8 mouse cellular contexts compared by ENCODE assay signal in the genomic region with DNA sequence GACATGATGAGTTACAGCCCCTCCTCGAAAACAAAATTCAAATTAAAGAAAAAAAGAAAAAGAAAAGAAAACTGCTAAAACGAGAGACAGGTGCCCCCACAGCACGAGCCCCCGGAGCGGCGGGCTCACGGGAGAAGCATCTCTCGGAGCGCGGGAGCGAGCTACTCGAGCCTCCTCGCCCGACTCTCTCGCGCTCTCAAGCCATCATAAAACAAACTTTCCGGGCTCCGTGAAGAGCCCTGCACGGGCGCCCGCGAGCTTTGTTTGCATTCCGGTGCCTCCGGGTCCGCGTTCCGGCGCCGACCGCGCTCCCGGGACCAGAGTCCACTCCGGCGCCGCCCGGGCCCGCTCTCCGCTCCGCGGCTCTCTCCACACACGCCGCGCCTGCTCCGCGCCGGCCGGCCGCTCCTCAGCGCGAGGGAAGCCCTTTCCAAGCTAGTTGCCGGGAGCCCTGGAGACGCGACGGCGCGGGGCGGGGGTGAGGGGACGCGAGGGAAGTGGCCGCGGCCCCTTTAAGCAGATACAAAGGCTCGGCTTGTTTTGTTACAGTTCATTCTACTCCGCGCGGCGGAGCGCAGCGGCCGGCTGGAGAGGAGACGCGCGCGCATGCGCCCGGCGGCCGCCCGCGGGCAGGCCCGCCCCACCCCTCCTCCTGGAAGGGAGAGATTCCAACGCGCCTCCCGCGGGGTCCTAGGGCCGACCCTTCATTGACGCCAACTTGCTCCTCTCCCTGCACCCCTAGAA. TPM values are rescaled to one million over a fixed set of nuclear protein-coding genes. Genes with fewer than 3 reads are reported as not detected.
A peak's percentile ranks its signal among the peaks of the same experiment; 100 is the strongest.
DNase-seq lines count a peak whose midpoint lies in the region; ATAC-seq and TF ChIP-seq lines count a peak whose summit lies in the region.

A gene (minus strand): TSS at position 600 of the 744 bp plus-strand sequence.

- ATAC-seq in forebrain, embryonic 14.5 days = peak; percentile 97
- ATAC-seq in liver, embryonic 13.5 days (ENCODE audit: low read depth) = peak; percentile 88
- ATAC-seq in neural tube, embryonic 12.5 days (ENCODE audit: low FRiP score, low read depth) = peak; percentile 96
- peak; percentile 94 for ATAC-seq in stomach, postnatal 0 days (ENCODE audit: low FRiP score, low TSS enrichment)

- under 1% methylated on average over 86 of the region's 86 CpGs for WGBS in forebrain, embryonic 14.5 days
- WGBS in liver, embryonic 13.5 days (ENCODE audit: insufficient replicate concordance) = under 1% methylated on average over 86 of the region's 86 CpGs
- WGBS in neural tube, embryonic 12.5 days = under 1% methylated on average over 85 of the region's 86 CpGs
- under 1% methylated on average over 75 of the region's 86 CpGs for WGBS in stomach, postnatal 0 days

- H3K36me3 ChIP-seq in E14TG2a.4 (ENCODE audit: insufficient read depth, low read length) = no peaks in the 10 kb centered on the region
- no peaks in the 10 kb centered on the region for H3K36me3 ChIP-seq in forebrain, embryonic 14.5 days (ENCODE audit: control insufficient read depth, insufficient read depth, low read length)
- H3K36me3 ChIP-seq in liver, embryonic 13.5 days = no peaks in the 10 kb centered on the region
- H3K36me3 ChIP-seq in neural tube, embryonic 12.5 days = no peaks in the 10 kb centered on the region
- H3K36me3 ChIP-seq in stomach, postnatal 0 days (ENCODE audit: control insufficient read depth, insufficient read depth, low read length) = no peaks in the 10 kb centered on the region

- H3K4me2 ChIP-seq in forebrain, embryonic 14.5 days (ENCODE audit: low read length) = peak within 1 kb of the TSS; percentile 96
- H3K4me2 ChIP-seq in liver, embryonic 13.5 days = peak within 1 kb of the TSS; percentile 84
- peak within 1 kb of the TSS; percentile 96 for H3K4me2 ChIP-seq in neural tube, embryonic 12.5 days (replicated peaks)
- peak within 1 kb of the TSS; percentile 91 for H3K4me2 ChIP-seq in stomach, postnatal 0 days (replicated peaks; ENCODE audit: low read depth)

- peak within 1 kb of the TSS; percentile 95 for H3K4me3 ChIP-seq in E14TG2a.4 (replicated peaks; ENCODE audit: low read length)
- peak within 1 kb of the TSS; percentile 74 for H3K4me3 ChIP-seq in forebrain, embryonic 14.5 days (ENCODE audit: low read depth, low read length)
- peak within 1 kb of the TSS; percentile 69 for H3K4me3 ChIP-seq in liver, embryonic 13.5 days (replicated peaks)
- peak within 1 kb of the TSS; percentile 71 for H3K4me3 ChIP-seq in neural tube, embryonic 12.5 days
- peak within 1 kb of the TSS; percentile 84 for H3K4me3 ChIP-seq in stomach, postnatal 0 days (ENCODE audit: low read depth, low read length)

- peaks cover 24% of the 10 kb centered on the region for H3K27me3 ChIP-seq in E14TG2a.4 (ENCODE audit: insufficient read depth, low read length)
- no peaks in the 10 kb centered on the region for H3K27me3 ChIP-seq in forebrain, embryonic 14.5 days (replicated peaks; ENCODE audit: control insufficient read depth, insufficient read depth, low read length)
- peaks cover 62% of the 10 kb centered on the region for H3K27me3 ChIP-seq in liver, embryonic 13.5 days
- H3K27me3 ChIP-seq in neural tube, embryonic 12.5 days (replicated peaks) = no peaks in the 10 kb centered on the region
- H3K27me3 ChIP-seq in stomach, postnatal 0 days (ENCODE audit: control insufficient read depth, insufficient read depth, low read length) = no peaks in the 10 kb centered on the region

- peak; percentile 56 for DNase-seq in c-Kit-positive CD71-positive TER-119-positive erythroid progenitor cells, embryonic 14.5 days (ENCODE audit: low spot score)
- DNase-seq in forebrain, embryonic 14.5 days (ENCODE audit: low spot score) = peak; percentile 98
- DNase-seq in heart, postnatal 10 days = peak; percentile 95 to 96
- peak; percentile 95 to 96 for DNase-seq in kidney, postnatal 36 days
- DNase-seq in liver, embryonic 13.5 days = peak; percentile 79
- DNase-seq in stomach, postnatal 0 days (ENCODE audit: low spot score) = peak; percentile 95

- peak within 1 kb of the TSS; percentile 79 for H3K9ac ChIP-seq in forebrain, embryonic 14.5 days (ENCODE audit: low read length)
- peak within 1 kb of the TSS; percentile 69 for H3K9ac ChIP-seq in liver, embryonic 13.5 days
- peak within 1 kb of the TSS; percentile 76 for H3K9ac ChIP-seq in neural tube, embryonic 12.5 days
- peak within 1 kb of the TSS; percentile 84 for H3K9ac ChIP-seq in stomach, postnatal 0 days (ENCODE audit: low read length)

- peaks cover 30% of the 10 kb centered on the region for H3K4me1 ChIP-seq in E14TG2a.4 (replicated peaks; ENCODE audit: low read depth, low read length)
- peaks cover 16% of the 10 kb centered on the region for H3K4me1 ChIP-seq in forebrain, embryonic 14.5 days (ENCODE audit: control insufficient read depth, insufficient read depth, low read length)
- H3K4me1 ChIP-seq in liver, embryonic 13.5 days (replicated peaks) = peaks cover 19% of the 10 kb centered on the region
- peaks cover 22% of the 10 kb centered on the region for H3K4me1 ChIP-seq in neural tube, embryonic 12.5 days
- H3K4me1 ChIP-seq in stomach, postnatal 0 days (replicated peaks; ENCODE audit: control insufficient read depth, insufficient read depth) = peaks cover 2% of the 10 kb centered on the region; the same call in 1 of the 2 replicates

- intact Hi-C loops in heart, postnatal 10 days (cut with DNase I) = loop anchor here (2.0 to 5.0 kb wide), 4 partner anchors 56 to 203 kb away; no protein-coding TSS in a partner anchor

- peak within 1 kb of the TSS; percentile 93 for H3K27ac ChIP-seq in forebrain, embryonic 14.5 days (ENCODE audit: low read depth, low read length)
- H3K27ac ChIP-seq in liver, embryonic 13.5 days = peak within 1 kb of the TSS; percentile 84
- H3K27ac ChIP-seq in neural tube, embryonic 12.5 days = peak within 1 kb of the TSS; percentile 57; the same call in 1 of the 2 replicates
- peak within 1 kb of the TSS; percentile 96 for H3K27ac ChIP-seq in stomach, postnatal 0 days (replicated peaks)

- no peaks in the 10 kb centered on the region for H3K9me3 ChIP-seq in E14TG2a.4 (ENCODE audit: low read length)
- no peaks in the 10 kb centered on the region for H3K9me3 ChIP-seq in forebrain, embryonic 14.5 days (replicated peaks; ENCODE audit: control insufficient read depth, low read length)
- no peaks in the 10 kb centered on the region for H3K9me3 ChIP-seq in liver, embryonic 13.5 days (replicated peaks)
- no peaks in the 10 kb centered on the region for H3K9me3 ChIP-seq in neural tube, embryonic 12.5 days
- no peaks in the 10 kb centered on the region for H3K9me3 ChIP-seq in stomach, postnatal 0 days (ENCODE audit: control insufficient read depth, low read length)

- TF ChIP-seq CTCF in E14TG2a.4 (conservative IDR thresholded peaks at IDR 0.05; ENCODE audit: low read length) = no peak
- TF ChIP-seq CTCF in stomach, postnatal 0 days (IDR thresholded peaks at IDR 0.05; ENCODE audit: low read depth) = no peak

- no peak for TF ChIP-seq EP300 in stomach, postnatal 0 days (optimal IDR thresholded peaks at IDR 0.05)

RNA-seq across cellular contexts. Expression of the gene that starts here (rescaled TPM):
- polyA plus RNA-seq in forebrain, embryonic 14.5 days (2014; fragmentation: Nextera tagmentation; extraction: Ambion mirVana) = 22.9 and 29.4 TPM in 2 replicates
- total RNA-seq in heart, postnatal 10 days (2021) = 10 to 100 TPM; 28.5 to 28.7 TPM
- polyA plus RNA-seq in liver, embryonic 13.5 days (2015; fragmentation: Nextera tagmentation; extraction: Ambion mirVana) = 1.2 and 1.3 TPM in 2 replicates
- 25.4 and 28.0 TPM in 2 replicates for polyA plus RNA-seq in neural tube, embryonic 12.5 days (2016; fragmentation: Nextera tagmentation; extraction: Ambion mirVana)
- polyA plus RNA-seq in stomach, postnatal 0 days (2015; fragmentation: Nextera tagmentation; extraction: Ambion mirVana) = 4.4 and 5.2 TPM in 2 replicates

Comparison
In these comparisons a context has a peak if more than half of its experiments do, and no peak if none do; other contexts are left out.
1. Peak in every context shown above with its lines: DNase-seq, ATAC-seq, H3K4me3 ChIP-seq and H3K27ac ChIP-seq.